Mouse (Mus musculus): ENCODE measurements around the gene Stx8. TPM values are rescaled to one million over a fixed set of nuclear protein-coding genes. Genes with fewer than 3 reads are reported as not detected.
A peak's percentile ranks its signal among the peaks of the same experiment; 100 is the strongest.

The Stx8 gene
- total RNA-seq, 2 experiments from 2014 or later, result 22.6 to 27.3 TPM

DNA sequence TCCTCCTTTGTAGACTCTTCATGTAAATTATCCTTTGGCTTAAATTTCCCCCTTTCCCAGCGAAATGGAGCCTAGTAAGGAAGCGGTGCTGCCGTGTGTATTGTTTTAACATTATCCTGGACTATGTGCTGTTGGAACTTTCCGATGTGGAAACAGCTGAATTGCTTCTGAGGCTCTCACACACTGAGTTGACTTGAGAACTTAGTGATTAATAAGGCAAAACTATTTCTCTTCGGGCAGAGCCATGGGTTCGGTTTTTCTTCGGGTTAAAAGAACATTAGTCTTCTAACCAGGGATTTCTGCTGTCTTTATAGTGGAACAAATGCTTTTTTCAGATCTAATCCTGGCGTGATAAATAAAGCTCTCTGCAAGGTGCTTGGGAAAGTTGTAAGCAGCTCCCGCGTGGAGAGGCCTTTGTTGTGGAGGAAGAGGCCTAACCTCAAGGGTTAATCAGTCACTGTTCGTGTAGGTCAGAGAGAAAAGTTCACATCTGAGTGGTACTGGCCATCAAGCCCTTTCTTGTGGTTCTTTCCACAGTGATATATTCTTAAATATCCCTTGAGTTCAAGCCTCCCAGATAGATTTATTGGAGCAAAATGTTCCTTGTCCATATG, 106.7 kb downstream of the Stx8 start:
- intact Hi-C loops (cut with DNase I; ENCODE audit: low total_unique reads), result no loop called here
- no peak for DNase-seq

DNA sequence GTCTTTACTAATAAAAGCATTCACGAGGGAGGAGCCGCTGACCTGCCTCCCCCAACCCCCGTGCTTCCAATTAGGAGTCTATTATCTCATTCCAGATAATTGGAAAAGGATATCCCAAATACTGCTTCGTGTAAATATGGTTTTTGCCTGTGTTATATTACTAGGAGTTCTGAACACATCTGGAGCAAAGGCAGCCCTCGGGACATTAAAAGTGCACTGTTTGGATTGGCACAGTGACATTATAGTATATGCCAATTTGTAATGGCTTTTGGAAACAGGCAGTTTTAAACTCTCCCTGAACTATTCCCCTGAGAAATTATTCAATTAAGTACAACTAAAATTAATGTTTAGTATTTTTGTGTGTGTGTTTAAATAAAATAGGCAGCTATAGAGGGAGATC, 108.7 kb downstream of the Stx8 start:
- DNase-seq, result no peak
- intact Hi-C loops (cut with DNase I; ENCODE audit: low total_unique reads), result no loop called here

DNA sequence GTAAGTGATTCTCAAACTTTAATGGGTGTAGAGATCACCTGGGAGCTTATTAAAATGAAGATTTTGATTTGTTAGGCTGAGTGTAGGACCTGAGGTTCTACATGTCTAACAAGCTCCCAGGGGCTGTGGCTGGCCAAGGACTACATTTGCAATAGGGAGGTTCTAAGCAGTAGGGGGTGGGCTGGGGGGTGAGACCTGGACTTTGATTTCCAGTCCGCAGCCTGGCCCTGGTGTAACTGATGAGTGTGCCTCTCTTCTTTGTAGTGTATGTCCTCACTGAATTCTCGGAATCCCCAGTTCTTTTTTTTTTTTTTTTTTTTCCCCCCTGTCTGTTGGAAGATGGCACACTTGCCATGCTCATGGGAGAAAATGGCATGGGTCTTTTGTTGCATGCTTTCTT, 109.3 kb downstream of the Stx8 start:
- intact Hi-C loops (cut with DNase I; ENCODE audit: low total_unique reads), result no loop called here
- DNase-seq, result no peak

DNA sequence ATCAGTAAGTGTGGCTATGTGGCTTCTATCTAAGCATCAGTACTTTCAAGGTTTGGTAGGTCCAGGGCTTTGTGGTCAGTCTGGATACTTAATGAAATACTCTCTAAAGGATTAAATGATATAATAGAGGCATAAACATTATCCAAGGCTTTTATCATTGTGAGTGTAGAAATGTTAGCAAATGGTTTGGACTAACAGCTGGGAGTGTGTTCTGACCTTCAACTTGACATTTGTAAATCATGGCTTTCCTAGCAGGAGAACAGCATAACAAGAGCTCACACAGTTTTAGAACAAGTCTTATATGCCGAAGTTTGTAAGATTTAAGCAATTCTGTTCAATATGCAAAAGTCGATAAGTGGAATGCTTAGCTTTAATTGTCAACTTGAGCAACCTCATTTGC, 113.8 kb downstream of the Stx8 start:
- intact Hi-C loops (cut with DNase I; ENCODE audit: low total_unique reads), result no loop called here

DNA sequence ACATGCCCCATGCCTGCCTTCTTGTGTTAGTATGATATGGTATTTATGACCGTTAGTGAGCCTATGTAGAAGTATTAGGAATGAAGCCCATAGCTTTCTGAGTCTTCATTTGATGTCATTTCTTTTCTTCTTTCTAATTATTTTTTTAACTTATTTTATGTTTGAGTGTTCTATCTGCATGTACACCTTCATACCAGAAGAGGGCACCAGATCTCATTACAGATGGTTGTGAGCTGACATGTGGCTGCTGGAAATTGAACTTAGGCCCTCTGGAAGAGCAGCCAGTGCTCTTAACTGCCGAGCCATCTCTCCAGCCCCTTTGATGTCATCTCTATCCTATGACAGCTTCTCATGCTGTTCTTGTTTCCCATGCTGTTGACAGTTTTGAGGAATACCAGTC, 115.0 kb downstream of the Stx8 start:
- intact Hi-C loops (cut with DNase I; ENCODE audit: low total_unique reads), result no loop called here

More for the DNA sequence above, 113.8 kb downstream of the Stx8 start:
- DNase-seq, result no peak

DNA sequence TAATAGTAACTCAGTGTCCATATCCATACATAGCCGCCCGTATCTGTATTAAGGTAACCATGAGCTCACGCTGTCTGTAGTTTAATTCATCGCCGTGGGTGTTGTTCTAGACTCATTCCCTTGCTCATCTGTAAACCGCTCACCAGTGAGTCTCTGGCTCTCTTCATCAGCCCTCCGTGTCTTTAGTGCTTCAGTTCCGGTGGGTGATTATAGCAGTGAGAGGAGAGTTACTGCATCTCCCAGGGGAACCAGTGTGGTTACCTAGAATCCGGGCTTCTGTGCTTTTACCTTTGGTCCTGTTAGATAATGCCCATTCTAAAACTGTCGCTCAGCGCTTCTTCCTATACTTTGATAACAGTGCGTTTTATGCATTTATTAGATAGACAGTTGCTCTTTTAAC, 116.8 kb downstream of the Stx8 start:
- intact Hi-C loops (cut with DNase I; ENCODE audit: low total_unique reads), result no loop called here
- no peak for DNase-seq

More for the DNA sequence above, 115.0 kb downstream of the Stx8 start:
- DNase-seq, result no peak

DNA sequence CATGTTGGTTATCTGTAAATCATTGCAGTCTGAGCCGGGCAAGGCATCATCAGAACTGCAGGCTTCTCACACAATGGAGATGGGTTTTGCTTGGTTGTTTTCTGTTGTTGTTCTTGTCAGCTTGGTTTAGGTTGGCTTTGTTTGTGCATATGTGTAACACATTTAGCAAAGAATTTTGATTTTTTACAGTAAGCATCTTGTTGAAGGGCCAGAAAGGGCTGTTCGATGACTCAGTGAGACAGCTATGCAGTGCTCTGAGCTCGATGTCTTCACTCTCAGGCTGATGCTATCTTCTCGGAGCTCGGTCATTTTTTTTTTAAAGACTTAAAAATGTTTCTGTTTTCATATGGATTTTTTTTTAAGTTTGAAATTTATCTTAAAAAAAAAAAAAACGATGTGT, 117.6 kb downstream of the Stx8 start:
- intact Hi-C loops (cut with DNase I; ENCODE audit: low total_unique reads), result no loop called here

DNA sequence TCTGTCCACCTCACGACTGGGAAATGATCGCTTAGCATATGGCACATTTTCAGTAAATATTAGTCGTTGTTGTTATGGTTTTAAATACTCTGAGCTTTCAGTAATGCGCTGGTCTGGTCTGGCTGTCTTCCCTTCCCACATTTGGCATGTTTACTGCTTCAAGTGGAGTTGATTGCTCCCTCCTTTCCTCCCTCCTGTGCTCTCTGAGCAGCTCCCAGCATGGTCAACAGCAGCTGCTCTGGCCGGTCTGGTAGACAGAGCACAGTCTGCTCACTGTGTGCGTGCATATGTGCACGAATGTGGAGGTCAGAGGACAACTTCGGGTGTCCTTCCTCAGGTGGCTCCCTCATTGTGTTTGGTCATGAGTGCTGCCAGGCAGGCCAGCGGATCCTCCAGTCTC, 120.2 kb downstream of the Stx8 start:
- DNase-seq, result peak; percentile 53
- intact Hi-C loops (cut with DNase I; ENCODE audit: low total_unique reads), result no loop called here

More for the DNA sequence above, 117.6 kb downstream of the Stx8 start:
- no peak for DNase-seq

DNA sequence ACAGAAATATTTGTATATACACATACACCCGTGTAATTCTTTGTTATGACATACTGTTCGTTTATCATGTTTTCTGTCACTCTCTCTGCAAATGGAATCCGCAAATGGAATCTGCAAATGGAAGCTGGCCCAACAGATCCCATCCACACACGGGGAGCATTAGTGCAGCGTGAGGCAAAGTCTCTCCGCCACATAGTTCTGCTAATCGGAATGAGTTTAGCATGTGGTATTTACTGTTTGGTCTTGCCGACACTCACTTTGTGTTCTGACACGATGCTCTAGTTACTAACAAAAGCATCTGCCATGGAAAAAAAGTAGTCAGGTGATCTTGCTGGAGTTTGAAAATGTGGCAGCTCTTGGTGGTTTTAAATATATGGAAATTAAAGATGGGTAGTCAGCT, 123.4 kb downstream of the Stx8 start:
- no peak for DNase-seq
- intact Hi-C loops (cut with DNase I; ENCODE audit: low total_unique reads), result no loop called here

DNA sequence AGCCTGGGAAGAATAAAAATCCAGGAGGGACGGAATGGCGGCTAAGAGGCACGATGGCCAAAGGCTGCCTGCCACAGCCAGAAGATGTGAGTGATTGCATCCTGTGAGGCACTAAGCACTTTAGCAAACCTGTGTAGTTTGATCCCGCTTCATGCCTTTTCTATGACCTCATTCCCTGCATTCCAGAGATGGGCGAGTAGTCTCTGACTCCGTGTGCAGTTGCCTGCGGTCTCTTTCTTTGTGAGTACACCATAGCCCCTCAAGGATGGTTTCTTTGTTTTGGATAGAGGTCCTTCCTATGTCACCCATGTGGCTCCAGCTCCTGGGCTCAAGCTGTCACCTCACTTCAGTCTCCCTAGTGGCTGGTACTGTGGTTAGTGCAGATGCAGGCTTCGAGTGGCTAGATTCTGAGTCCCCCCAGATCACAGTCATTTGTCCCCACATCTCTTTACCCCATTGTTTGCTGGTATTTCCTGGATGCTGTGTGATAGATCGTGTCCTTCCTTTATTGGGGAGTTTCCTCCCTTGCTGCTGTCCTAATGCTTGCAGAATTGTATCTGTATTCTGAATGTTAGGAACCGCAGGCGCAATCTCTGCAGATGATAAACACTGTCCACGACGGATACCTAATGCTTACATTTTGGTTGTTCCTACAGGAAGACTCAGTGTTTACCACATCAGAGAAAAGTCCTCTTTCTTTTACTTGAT, 124.0 kb downstream of the Stx8 start:
- DNase-seq, result no peak
- intact Hi-C loops (cut with DNase I; ENCODE audit: low total_unique reads), result no loop called here

DNA sequence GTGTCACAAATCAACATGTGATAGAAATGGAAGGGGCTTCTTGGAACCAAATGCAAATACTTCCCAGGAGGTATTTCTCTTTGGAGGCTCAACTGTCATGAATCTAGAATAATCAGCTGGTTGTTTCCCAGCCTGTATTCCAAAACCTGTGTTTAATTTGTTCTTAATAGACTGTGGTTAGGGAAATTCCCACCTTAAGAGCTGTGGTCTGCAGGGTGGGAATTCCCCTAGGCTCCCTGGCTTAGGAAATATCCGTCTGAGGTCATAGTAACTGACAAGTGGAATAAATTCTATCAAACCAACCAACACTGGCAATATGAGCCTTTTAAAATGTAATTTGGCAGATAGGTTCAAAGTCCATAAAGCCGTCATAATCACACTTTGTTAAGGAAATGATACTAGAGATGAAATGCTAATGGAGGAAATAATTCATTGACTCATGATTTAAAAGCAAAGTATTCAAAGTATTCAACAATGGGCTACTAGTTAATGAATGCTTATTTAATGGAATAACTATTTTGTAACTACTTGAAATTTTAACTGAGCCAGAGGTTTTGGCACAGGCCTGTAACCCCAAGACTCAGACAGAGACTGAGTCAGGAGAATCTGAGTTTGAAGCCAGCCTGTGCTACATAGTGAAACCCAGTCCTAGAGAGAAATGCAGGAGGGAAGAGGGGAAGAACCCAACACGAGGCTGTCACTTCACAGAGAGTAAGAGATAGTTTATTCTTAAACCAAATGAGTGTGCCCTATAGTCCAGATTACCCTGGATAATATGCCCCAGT, 126.2 kb downstream of the Stx8 start:
- no peak for DNase-seq
- intact Hi-C loops (cut with DNase I; ENCODE audit: low total_unique reads), result no loop called here

DNA sequence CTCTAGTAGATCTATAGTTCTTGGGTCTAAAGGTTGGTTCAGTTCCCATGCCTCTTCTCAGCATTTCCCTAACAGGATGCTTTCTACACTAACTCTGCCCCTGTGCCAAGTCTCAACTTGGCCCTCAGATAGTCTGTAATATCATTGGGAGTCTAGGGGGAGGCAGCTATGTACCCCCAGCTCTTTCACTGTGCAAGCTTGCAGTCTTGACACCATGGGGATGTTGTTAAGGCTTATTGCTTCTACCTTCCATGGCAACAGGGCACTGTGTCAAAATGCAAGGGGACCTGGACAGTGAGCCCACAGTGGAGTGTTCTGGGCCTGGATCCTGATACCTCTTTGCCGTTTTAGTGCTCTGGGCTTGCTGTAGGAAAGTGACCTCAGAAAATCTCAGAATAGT, 135.6 kb downstream of the Stx8 start:
- no peak for DNase-seq
- intact Hi-C loops (cut with DNase I; ENCODE audit: low total_unique reads), result no loop called here

DNA sequence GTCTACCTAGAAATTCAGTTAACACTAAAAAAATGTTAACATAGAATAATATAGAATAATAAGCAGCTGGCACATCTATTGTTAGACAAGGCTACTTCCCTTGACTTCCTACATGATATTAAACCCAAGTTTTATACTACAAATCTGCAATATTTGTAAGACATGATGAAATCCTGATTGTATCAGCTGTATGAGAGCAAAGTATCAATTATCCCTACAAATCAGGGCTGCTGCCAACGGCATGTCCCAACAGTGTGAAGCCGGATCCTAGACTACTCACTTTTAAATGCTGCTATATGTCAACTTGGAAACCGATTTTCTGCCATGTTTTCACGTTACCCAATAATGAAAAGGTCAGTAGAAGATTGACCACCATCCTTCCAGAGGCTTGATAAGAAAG, 137.5 kb downstream of the Stx8 start:
- no peak for DNase-seq
- intact Hi-C loops (cut with DNase I; ENCODE audit: low total_unique reads), result no loop called here

DNA sequence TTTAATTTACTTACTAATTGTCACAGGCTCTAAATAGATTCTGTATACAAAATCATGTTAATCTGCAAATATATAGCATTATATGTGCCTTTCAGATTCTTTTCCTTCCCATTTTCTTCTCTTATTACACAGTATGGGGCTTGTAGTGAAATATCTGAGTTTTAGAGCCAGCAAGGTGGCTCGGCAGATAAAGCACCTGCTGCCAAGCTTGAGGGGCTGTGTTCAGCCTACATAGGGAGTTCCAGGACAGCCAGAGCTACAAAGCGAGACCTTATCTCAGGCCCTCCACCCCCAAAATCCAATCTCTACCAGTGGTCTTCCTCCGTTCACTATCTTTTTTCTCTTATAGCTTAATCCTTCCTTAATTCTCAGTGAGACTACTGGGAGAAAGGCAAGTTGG, 140.1 kb downstream of the Stx8 start:
- DNase-seq, result no peak
- intact Hi-C loops (cut with DNase I; ENCODE audit: low total_unique reads), result no loop called here

DNA sequence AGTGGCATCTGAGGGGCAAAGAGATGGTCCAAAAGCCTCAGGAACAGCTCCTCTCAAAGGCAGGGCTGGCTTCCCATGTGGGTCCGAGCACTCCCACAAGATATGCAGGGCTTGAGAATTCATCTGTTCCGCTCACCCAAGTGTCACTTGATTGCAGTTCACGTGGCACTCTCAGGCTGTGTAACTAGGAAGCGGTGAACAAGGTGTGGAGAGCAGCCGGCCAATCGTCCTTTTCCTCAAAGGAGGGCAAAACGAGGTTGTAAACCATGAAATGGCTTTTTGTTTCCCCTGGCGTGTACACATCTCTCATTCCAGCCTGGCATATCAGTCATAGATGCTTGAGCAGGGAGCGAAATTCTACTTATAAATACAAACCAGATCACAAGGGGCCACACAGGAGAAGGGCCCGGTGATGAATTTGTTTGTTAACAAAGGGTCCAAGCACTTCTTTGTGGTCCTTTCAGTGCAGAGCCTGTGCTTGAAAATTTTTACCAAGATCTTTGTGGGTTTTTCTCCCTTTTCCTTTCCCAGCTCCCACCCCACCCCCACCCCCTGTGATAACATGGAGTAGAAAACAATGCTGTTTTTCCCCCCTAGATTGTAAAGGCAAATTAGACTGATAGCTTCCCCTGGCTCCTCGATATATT, 147.6 kb downstream of the Stx8 start:
- intact Hi-C loops (cut with DNase I; ENCODE audit: low total_unique reads), result no loop called here
- no peak for DNase-seq

DNA sequence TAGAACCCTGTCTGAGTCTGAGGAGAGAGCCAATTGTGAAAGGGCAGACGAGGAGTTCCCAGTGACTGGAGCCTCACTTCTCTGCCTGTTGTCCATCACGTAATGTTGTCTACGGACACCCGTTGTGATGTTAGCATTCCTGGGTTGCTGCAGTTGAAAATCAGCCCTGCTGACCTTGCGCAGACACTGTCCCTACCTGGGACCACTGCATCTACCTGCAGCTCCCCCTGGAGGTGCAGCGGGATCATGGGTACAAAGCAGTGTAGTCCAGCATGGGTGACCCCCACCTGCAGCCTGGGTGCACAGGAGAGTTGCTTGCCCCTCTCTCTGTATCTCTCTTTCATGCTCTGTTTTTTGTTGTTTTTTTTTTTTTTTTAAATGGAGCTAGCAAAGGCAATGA, 148.2 kb downstream of the Stx8 start:
- no peak for DNase-seq
- intact Hi-C loops (cut with DNase I; ENCODE audit: low total_unique reads), result no loop called here

DNA sequence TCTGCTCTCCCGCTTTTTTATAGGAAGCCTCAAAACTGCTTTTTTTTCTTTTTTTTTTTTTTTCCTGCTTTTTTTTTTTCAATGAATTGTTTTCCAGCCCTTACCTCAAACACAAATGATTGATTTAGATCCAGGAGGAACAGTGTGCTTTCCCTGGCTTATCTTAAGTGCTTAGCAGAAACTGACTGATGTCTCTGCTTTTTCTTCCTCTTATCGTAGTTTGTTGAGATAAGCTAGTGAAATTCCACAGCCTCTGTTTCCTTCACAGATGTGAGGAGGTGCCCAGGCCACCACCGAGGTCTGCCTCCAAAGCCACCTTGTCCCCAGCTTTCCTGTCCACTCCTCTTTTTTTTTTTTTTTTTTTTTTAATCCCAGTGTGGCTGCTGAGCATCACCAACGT, 150.2 kb downstream of the Stx8 start:
- intact Hi-C loops (cut with DNase I; ENCODE audit: low total_unique reads), result no loop called here
- no peak for DNase-seq

DNA sequence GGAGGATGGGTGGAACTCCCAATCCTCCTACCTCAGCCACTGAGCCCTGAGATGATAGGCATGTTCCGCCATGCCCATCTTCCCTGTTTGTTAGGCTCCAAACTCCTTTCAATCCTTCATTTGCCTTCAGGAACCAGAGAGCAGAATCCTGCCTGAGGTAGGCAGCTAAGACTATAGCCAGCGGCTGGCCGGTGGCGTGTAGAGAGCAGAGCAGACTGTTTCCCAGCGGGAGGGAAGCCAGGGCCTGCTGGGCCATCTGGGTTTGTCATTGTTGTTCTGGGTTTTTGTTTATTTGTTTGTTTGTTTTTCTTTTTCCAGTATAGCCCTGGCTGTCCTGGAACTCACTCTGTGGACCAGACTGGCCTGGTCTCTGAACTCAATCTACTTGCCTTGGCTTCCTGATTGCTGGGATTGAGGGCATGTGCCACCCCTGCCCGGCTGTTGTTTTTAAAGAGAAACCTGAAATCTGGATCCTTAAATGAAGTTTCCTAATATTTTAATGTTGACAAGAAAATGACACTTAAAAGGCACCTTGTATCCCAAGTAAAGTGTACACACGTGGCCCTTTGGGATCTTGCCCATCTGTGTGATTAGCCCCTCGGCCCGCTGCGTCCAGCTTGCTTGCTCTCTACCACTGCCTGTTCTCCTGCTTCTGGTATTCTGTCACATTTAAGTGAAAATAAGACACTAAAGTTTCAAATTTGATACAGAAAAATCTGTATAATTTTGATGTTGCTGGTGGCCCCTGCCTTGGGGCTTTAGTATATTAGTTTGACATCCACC, 152.1 kb downstream of the Stx8 start:
- DNase-seq, result no peak
- intact Hi-C loops (cut with DNase I; ENCODE audit: low total_unique reads), result no loop called here

DNA sequence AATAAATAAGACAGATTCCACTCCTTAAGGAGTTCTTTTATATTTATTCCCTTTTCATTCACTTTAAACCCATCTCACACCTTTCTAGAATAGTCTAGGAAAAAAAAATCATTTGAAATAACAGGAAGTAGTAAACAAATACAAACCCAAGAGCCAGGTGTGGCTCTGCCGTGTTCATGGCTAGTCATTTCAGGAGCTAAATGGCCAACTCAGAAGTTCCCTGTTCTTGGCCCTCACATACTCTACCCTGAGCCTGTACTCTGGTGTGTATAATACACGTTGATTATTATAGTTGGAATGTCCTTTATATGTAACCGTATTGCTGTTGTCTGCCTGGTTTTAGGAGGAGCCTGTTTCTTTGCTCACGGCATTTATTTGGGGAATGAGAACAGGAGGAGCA, 152.7 kb downstream of the Stx8 start:
- intact Hi-C loops (cut with DNase I; ENCODE audit: low total_unique reads), result no loop called here

DNA sequence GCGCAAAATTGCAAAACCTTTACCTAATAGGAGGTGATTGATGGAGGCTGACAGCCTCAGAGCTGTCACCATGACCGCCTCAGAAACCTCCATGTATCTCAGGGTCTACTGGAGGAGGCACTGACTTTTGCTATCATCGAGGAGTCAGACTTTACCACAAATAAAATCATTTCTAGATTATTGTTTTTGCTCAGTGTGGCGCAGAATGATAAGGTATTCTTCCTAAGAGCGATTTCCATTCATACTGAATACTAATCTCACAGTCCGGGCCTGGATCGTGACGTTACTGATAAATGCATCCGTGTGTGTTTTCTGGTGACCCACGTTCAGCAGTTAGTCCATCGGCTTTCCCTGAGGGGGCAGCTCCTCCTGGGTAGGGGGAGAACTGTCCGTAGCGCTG, 153.1 kb downstream of the Stx8 start:
- intact Hi-C loops (cut with DNase I; ENCODE audit: low total_unique reads), result no loop called here
- no peak for DNase-seq

More for the DNA sequence above, 152.7 kb downstream of the Stx8 start:
- no peak for DNase-seq

Measured in gastrocnemius, postnatal 14 days (tissue).